Mouse (Mus musculus): ENCODE measurements at regions not wholly inside any gene's neighbourhood (a gene's known extent, or its start where the extent isn't known, plus 50 kb on each side); places are given as distances from the start of the nearest gene placed in this dataset.

- no peak for TF ChIP-seq CTCF (IDR thresholded peaks at IDR 0.05; ENCODE audit: low read depth, low read length)
- TF ChIP-seq POLR2A (IDR thresholded peaks at IDR 0.05; ENCODE audit: insufficient read depth, low read length) = no peak
- TF ChIP-seq EP300 (IDR thresholded peaks at IDR 0.05; ENCODE audit: insufficient read depth, low read depth, low read length) = 0 out of 2 replicates have a peak, but pooled peaks have one; percentile 45
These were observed 67.8 kb upstream of the Calm2 start for GRCm38 (mm10) chr17:87514366-87515126.

Measured in ES-Bruce4 (cell line).